ENCODE assay signal across 11 mouse cellular contexts in genomic region chr1:89757545-89757944, GRCm38 (mm10).
DNase-seq lines count a peak whose midpoint lies in the region; ATAC-seq lines count a peak whose summit lies in the region.
"Had no signal": no experiment of that assay in that cellular context is flagged by ENCODE, and none has a peak within 500 bp of the region (broad histone marks: within the 10 kb centered on the region; RNA-seq: fewer than 3 reads in every experiment).

No protein-coding gene starts in this region.

- no peak for ATAC-seq in kidney, embryonic 16.5 days (ENCODE audit: low FRiP score, low TSS enrichment)
- peak; percentile 37; the same call in 1 of the 2 replicates for ATAC-seq in hindbrain, embryonic 16.5 days

- H3K27me3 ChIP-seq in kidney, embryonic 16.5 days (ENCODE audit: insufficient read depth, low read length): peaks cover 8% of the 10 kb centered on the region; the same call in 1 of the 2 replicates
- no peaks in the 10 kb centered on the region for H3K27me3 ChIP-seq in hindbrain, embryonic 16.5 days (replicated peaks; ENCODE audit: control insufficient read depth, insufficient read depth, low read length)
- H3K27me3 ChIP-seq: heart, embryonic 12.5 days; neural tube, embryonic 13.5 days had no signal

- no peak overlapping the region for H3K27ac ChIP-seq in kidney, embryonic 16.5 days (ENCODE audit: low read length)
- no peak overlapping the region for H3K27ac ChIP-seq in hindbrain, embryonic 16.5 days (ENCODE audit: low read depth, low read length)
- H3K27ac ChIP-seq: limb, embryonic 13.5 days; neural tube, embryonic 13.5 days had no signal

- H3K9me3 ChIP-seq in kidney, embryonic 16.5 days (ENCODE audit: low read length): no peaks in the 10 kb centered on the region; the same call in 1 of the 2 replicates
- no peaks in the 10 kb centered on the region for H3K9me3 ChIP-seq in hindbrain, embryonic 16.5 days (ENCODE audit: control insufficient read depth, low read length)
- H3K9me3 ChIP-seq: limb, embryonic 13.5 days; neural tube, embryonic 13.5 days had no signal

- no peak overlapping the region for H3K4me2 ChIP-seq in kidney, embryonic 16.5 days (replicated peaks; ENCODE audit: low read depth, low read length)
- H3K4me2 ChIP-seq in hindbrain, embryonic 16.5 days (ENCODE audit: low read length): no peak overlapping the region
- H3K4me2 ChIP-seq: heart, embryonic 12.5 days; limb, embryonic 13.5 days; neural tube, embryonic 13.5 days had no signal

- peak; percentile 30 for DNase-seq in kidney, adult 18-20 months
- peak; percentile 20 for DNase-seq in thymus, postnatal 14 days
- DNase-seq in thymus, postnatal 0 days (ENCODE audit: low spot score): no peak
- peak; percentile 54 for DNase-seq in thymus, postnatal 4 days
- DNase-seq in c-Kit-positive CD71-positive TER-119-positive erythroid progenitor cells, embryonic 14.5 days (ENCODE audit: low spot score): no peak
- DNase-seq in left cerebral cortex, postnatal 14 days (ENCODE audit: low spot score in 2 of 2): no peak

- H3K4me1 ChIP-seq in kidney, embryonic 16.5 days (ENCODE audit: insufficient read depth, low read length): 0 out of 2 replicates have a peak, but pooled peaks cover 7% of the 10 kb centered on the region
- peaks cover 14% of the 10 kb centered on the region for H3K4me1 ChIP-seq in hindbrain, embryonic 16.5 days (ENCODE audit: control insufficient read depth, insufficient read depth, low read depth, low read length)
- H3K4me1 ChIP-seq: heart, embryonic 12.5 days had no signal

- intact Hi-C loops in left cerebral cortex, postnatal 14 days (cut with DNase I): no loop called here

- WGBS in kidney, embryonic 16.5 days: 57% methylated on average over 3 of the region's 3 CpGs
- 63% methylated on average over 3 of the region's 3 CpGs for WGBS in hindbrain, embryonic 16.5 days

- no peaks in the 10 kb centered on the region for H3K36me3 ChIP-seq in kidney, embryonic 16.5 days (ENCODE audit: insufficient read depth, low read length)
- H3K36me3 ChIP-seq in hindbrain, embryonic 16.5 days (ENCODE audit: control insufficient read depth, insufficient read depth, low read length): no peaks in the 10 kb centered on the region

- no peak overlapping the region for H3K4me3 ChIP-seq in kidney, embryonic 16.5 days (ENCODE audit: low read length)
- no peak overlapping the region for H3K4me3 ChIP-seq in hindbrain, embryonic 16.5 days (ENCODE audit: low read length)
- H3K4me3 ChIP-seq: heart, embryonic 12.5 days; limb, embryonic 13.5 days; neural tube, embryonic 13.5 days had no signal

- no peak overlapping the region for H3K9ac ChIP-seq in kidney, embryonic 16.5 days (replicated peaks; ENCODE audit: low read length)
- no peak overlapping the region for H3K9ac ChIP-seq in hindbrain, embryonic 16.5 days (ENCODE audit: low read depth, low read length)
- H3K9ac ChIP-seq: heart, embryonic 12.5 days; limb, embryonic 13.5 days; neural tube, embryonic 13.5 days had no signal

Comparison
In these comparisons a context has a peak if more than half of its experiments do, and no peak if none do; other contexts are left out.
1. DNase-seq: peak in kidney, adult 18-20 months (single experiment), thymus, postnatal 14 days (single experiment) and thymus, postnatal 4 days (single experiment); none in thymus, postnatal 0 days (single experiment), c-Kit-positive CD71-positive TER-119-positive erythroid progenitor cells, embryonic 14.5 days (single experiment) and left cerebral cortex, postnatal 14 days (0 of 2).